Mouse (Mus musculus): ENCODE data around the gene Cnnm1. TPM values are rescaled to one million over a fixed set of nuclear protein-coding genes. Genes with fewer than 3 reads are reported as not detected.
A peak's percentile ranks its signal among the peaks of the same experiment; 100 is the strongest.
"Not testable (repeated sequence)": the region's sequence is repeated elsewhere in the genome, so short reads cannot be mapped to it uniquely, and the experiment has no call there.

The Cnnm1 gene
- total and polyA plus RNA-seq, 3 experiments, result not detected

DNA sequence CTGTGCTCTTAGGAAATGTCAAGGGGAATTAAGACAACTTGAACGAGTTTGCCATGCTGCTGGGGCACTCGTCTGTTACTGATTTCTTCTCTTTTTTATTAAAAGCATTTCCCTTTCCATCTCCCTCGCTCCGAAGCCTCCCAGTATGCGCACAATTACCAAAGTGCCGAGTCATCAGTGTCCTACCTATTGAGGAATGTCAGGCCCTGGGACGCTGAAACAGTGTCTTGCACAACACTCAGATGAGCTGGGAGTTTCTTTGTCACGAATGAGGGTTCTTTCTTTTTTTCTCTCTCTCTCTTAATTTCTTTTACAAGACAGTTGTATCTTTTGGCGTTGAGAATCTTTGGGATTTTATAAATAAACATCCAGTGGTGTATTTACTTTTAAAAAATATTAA, 40.3 kb downstream of the Cnnm1 start:
- no peak for DNase-seq (ENCODE audit: extremely low read depth)
- TF ChIP-seq ZMIZ1 (IDR thresholded peaks at IDR 0.05; ENCODE audit: low read depth, low read length) (no peak), ZKSCAN1 (IDR thresholded peaks at IDR 0.05; ENCODE audit: borderline replicate concordance, low read depth, low read length) (no peak), UBTF (IDR thresholded peaks at IDR 0.05; ENCODE audit: low read depth, low read length) (no peak), ETS1 (conservative IDR thresholded peaks at IDR 0.05; ENCODE audit: low read depth, low read length) (no peak), MEF2A (IDR thresholded peaks at IDR 0.05; ENCODE audit: borderline replicate concordance, low read depth, low read length) (no peak), USF1 (IDR thresholded peaks at IDR 0.05; ENCODE audit: low read depth, low read length) (no peak), SIN3A (IDR thresholded peaks at IDR 0.05; ENCODE audit: low read length) (no peak), CHD2 (IDR thresholded peaks at IDR 0.05; ENCODE audit: low read length) (no peak), MXI1 (IDR thresholded peaks at IDR 0.05; ENCODE audit: low read depth, low read length) (no peak), CTCF (conservative IDR thresholded peaks at IDR 0.05 in 1 of 2, IDR thresholded peaks at IDR 0.05 in 1 of 2; ENCODE audit: low read depth in 2 of 2, low read length in 2 of 2) (no peak), POLR2A (IDR thresholded peaks at IDR 0.05; ENCODE audit: low read depth, low read length) (no peak), RCOR1 (conservative IDR thresholded peaks at IDR 0.05; ENCODE audit: low read depth, low read length) (no peak), POLR2AphosphoS2 (IDR thresholded peaks at IDR 0.05; ENCODE audit: low read depth, low read length) (no peak), NRF1 (IDR thresholded peaks at IDR 0.05; ENCODE audit: low read depth, low read length) (no peak), HCFC1 (IDR thresholded peaks at IDR 0.05; ENCODE audit: low read depth, low read length) (no peak), MAFK (IDR thresholded peaks at IDR 0.05; ENCODE audit: insufficient replicate concordance, low read length) (no peak)
- Histone ChIP-seq H3K36me3 (replicated peaks in 1 of 2; ENCODE audit: control insufficient read depth in 1 of 2, insufficient read depth in 1 of 2, low read length in 1 of 2) (no peaks in the 10 kb centered on the region), H3K4me2 (ENCODE audit: insufficient read depth, low read depth, poor library complexity, severe bottlenecking) (no peak overlapping the region), H3K27ac (ENCODE audit: insufficient read depth, low read depth) (no peak overlapping the region), H3K9me3 (replicated peaks; ENCODE audit: low read length) (no peaks in the 10 kb centered on the region), H3K9ac (ENCODE audit: insufficient read depth, low read depth) (no peak overlapping the region), H3K27me3 (replicated peaks) (no peaks in the 10 kb centered on the region), H3K4me3 (replicated peaks in 1 of 3; ENCODE audit: low read depth in 2 of 3, low read length in 2 of 3, poor library complexity in 1 of 3) (no peak overlapping the region), H3K4me1 (ENCODE audit: control insufficient read depth in 1 of 2, insufficient read depth in 2 of 2) (peaks cover 3 to 15% of the 10 kb centered on the region in 2 experiments; a peak in 3 of 4 replicates), H3K79me2 (replicated peaks; ENCODE audit: control insufficient read depth, extremely low read depth, insufficient read depth, poor library complexity, severe bottlenecking) (no peaks in the 10 kb centered on the region)
- in situ Hi-C loops (cut with MboI; ENCODE audit: low pct_ligation_motif_present, low pct_unique_long_range_greater_than_20kb, low sequenced_read_pairs) (no loop called here), dilution Hi-C loops (cut with MboI; ENCODE audit: extremely low pct_ligation_motif_present, extremely low pct_unique_long_range_greater_than_20kb, low sequenced_read_pairs) (no loop called here)

DNA sequence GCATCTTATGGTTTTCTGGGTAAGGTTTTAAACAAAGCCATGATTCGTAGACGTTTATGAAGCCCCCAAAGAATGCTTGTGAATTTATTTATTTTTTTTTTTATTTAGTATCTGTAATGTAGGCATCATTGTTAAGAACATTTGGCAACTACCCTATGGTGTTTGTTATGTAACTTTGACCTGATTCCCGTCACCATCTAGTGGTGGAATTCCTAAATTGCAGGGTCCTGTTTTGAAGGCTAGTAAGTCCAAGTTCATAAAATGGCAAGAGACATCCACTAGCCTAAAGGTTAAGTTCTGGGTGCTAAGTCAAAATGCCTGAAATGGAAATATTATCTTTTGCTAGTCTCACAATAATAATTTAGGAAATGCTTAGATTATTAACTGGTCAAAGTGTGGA, 47.2 kb downstream of the Cnnm1 start:
- no peaks in the 10 kb centered on the region for H3K9me3 ChIP-seq (replicated peaks; ENCODE audit: low read length)
- H3K4me1 ChIP-seq (ENCODE audit: control insufficient read depth in 1 of 2, insufficient read depth in 2 of 2), result peaks cover 2 to 6% of the 10 kb centered on the region in 2 experiments; a peak in 3 of 4 replicates
- no peak overlapping the region for H3K9ac ChIP-seq (ENCODE audit: insufficient read depth, low read depth)
- no peaks in the 10 kb centered on the region for H3K36me3 ChIP-seq (replicated peaks in 1 of 2; ENCODE audit: control insufficient read depth in 1 of 2, insufficient read depth in 1 of 2, low read length in 1 of 2)
- H3K27me3 ChIP-seq (replicated peaks), result no peaks in the 10 kb centered on the region
- in situ Hi-C loops (cut with MboI; ENCODE audit: low pct_ligation_motif_present, low pct_unique_long_range_greater_than_20kb, low sequenced_read_pairs) (no loop called here), dilution Hi-C loops (cut with MboI; ENCODE audit: extremely low pct_ligation_motif_present, extremely low pct_unique_long_range_greater_than_20kb, low sequenced_read_pairs) (no loop called here)
- DNase-seq (ENCODE audit: extremely low read depth), result peak; percentile 52
- H3K27ac ChIP-seq (ENCODE audit: insufficient read depth, low read depth), result no peak overlapping the region
- H3K79me2 ChIP-seq (replicated peaks; ENCODE audit: control insufficient read depth, extremely low read depth, insufficient read depth, poor library complexity, severe bottlenecking), result no peaks in the 10 kb centered on the region
- H3K4me2 ChIP-seq (ENCODE audit: insufficient read depth, low read depth, poor library complexity, severe bottlenecking), result no peak overlapping the region
- TF ChIP-seq RAD21 (IDR thresholded peaks at IDR 0.05; ENCODE audit: low read depth, low read length) (peak; percentile 54), ZNF384 (IDR thresholded peaks at IDR 0.05; ENCODE audit: low read depth, low read length) (no peak), E2F4 (IDR thresholded peaks at IDR 0.05; ENCODE audit: insufficient replicate concordance, low read depth, low read length) (no peak), CTCF (conservative IDR thresholded peaks at IDR 0.05 in 1 of 2, IDR thresholded peaks at IDR 0.05 in 1 of 2; ENCODE audit: low read depth in 2 of 2, low read length in 2 of 2) (peak; percentile 58 to 68), NELFE (IDR thresholded peaks at IDR 0.05; ENCODE audit: low read depth, low read length) (no peak), ZC3H11A (IDR thresholded peaks at IDR 0.05; ENCODE audit: low read depth, low read length) (no peak), SMC3 (IDR thresholded peaks at IDR 0.05; ENCODE audit: low read depth, low read length) (peak; percentile 38), MYC (IDR thresholded peaks at IDR 0.05; ENCODE audit: low read depth, low read length) (no peak), CHD2 (IDR thresholded peaks at IDR 0.05; ENCODE audit: low read length) (no peak), MAZ (IDR thresholded peaks at IDR 0.05; ENCODE audit: low read depth, low read length) (no peak), CHD1 (IDR thresholded peaks at IDR 0.05; ENCODE audit: low read depth, low read length) (no peak), JUN (IDR thresholded peaks at IDR 0.05; ENCODE audit: insufficient read depth, low read depth, low read length) (no peak), POLR2A (IDR thresholded peaks at IDR 0.05; ENCODE audit: low read depth, low read length) (no peak), MXI1 (IDR thresholded peaks at IDR 0.05; ENCODE audit: low read depth, low read length) (no peak), MAX (IDR thresholded peaks at IDR 0.05; ENCODE audit: low read length) (no peak)
- no peak overlapping the region for H3K4me3 ChIP-seq (replicated peaks in 1 of 3; ENCODE audit: low read depth in 2 of 3, low read length in 2 of 3, poor library complexity in 1 of 3)

DNA sequence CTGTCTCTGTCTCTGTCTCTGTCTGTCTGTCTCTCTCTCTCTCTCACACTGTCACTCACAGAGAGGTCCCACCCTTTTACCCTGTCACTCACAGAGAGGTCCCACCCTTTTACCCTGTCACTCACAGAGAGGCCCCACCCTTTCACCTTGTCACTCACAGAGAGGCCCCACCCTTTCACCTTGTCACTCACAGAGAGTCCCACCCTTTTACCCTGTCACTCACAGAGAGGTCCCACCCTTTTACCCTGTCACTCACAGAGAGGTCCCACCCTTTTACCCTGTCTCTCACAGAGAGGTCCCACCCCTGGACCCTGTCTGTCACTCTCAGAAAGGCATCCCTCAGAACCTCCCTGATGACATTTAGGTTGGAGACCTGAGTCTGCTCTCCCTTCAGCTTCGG, 53.1 kb downstream of the Cnnm1 start:
- peaks cover 6 to 20% of the 10 kb centered on the region in 2 experiments for H3K4me1 ChIP-seq (ENCODE audit: control insufficient read depth in 1 of 2, insufficient read depth in 2 of 2)
- H3K79me2 ChIP-seq (replicated peaks; ENCODE audit: control insufficient read depth, extremely low read depth, insufficient read depth, poor library complexity, severe bottlenecking); H3K27ac ChIP-seq (ENCODE audit: insufficient read depth, low read depth); DNase-seq (ENCODE audit: extremely low read depth); H3K9ac ChIP-seq (ENCODE audit: insufficient read depth, low read depth); H3K4me3 ChIP-seq (replicated peaks in 1 of 3; ENCODE audit: low read depth in 2 of 3, low read length in 2 of 3, poor library complexity in 1 of 3); H3K36me3 ChIP-seq (replicated peaks in 1 of 2; ENCODE audit: control insufficient read depth in 1 of 2, insufficient read depth in 1 of 2, low read length in 1 of 2); H3K4me2 ChIP-seq (ENCODE audit: insufficient read depth, low read depth, poor library complexity, severe bottlenecking); H3K9me3 ChIP-seq (replicated peaks; ENCODE audit: low read length); dilution Hi-C loops (cut with MboI; ENCODE audit: extremely low pct_ligation_motif_present, extremely low pct_unique_long_range_greater_than_20kb, low sequenced_read_pairs); H3K27me3 ChIP-seq (replicated peaks): not testable (repeated sequence)
- in situ Hi-C loops (cut with MboI; ENCODE audit: low pct_ligation_motif_present, low pct_unique_long_range_greater_than_20kb, low sequenced_read_pairs), result loop anchor here (5.0 kb wide), 1 partner anchor 34 kb away; no protein-coding TSS in a partner anchor

Data from CH12.LX (cell line).